Mouse (Mus musculus) forebrain, embryonic 14.5 days (tissue): Measurements from ENCODE around the gene Sox15. TPM values are rescaled to one million over a fixed set of nuclear protein-coding genes. Genes with fewer than 3 reads are reported as not detected.
A peak's percentile ranks its signal among the peaks of the same experiment; 100 is the strongest.
"Not testable (repeated sequence)": the region's sequence is repeated elsewhere in the genome, so short reads cannot be mapped to it uniquely, and the experiment has no call there.

ENCODE experiments used
- ATAC-seq: fragments of 200-750 bp; cut with Nextera tagmentation; 2 replicates; pipeline ENCODE4 v1.8.0; 2017; ENCODE audit warnings: mild to moderate bottlenecking, moderate library complexity
- DNase-seq: peaks from one replicate; pipeline ENCODE4 v3.0.0-alpha.2; 2015; ENCODE audit warnings: low spot score
- H3K27ac ChIP-seq: fragments of 300-500 bp; sonication (generic); 2 replicates; pipeline ENCODE4 v1.5.1; 2014; ENCODE audit warnings: low read depth, mild to moderate bottlenecking, control low read depth, low read length, moderate library complexity
- H3K27me3 ChIP-seq: fragments of 300-500 bp; sonication (generic); replicated peaks from 2 replicates; pipeline ENCODE4 v1.6.1; 2014; ENCODE audit warnings: low read length, control low read depth, mixed read lengths; ENCODE audit not compliant: control insufficient read depth, insufficient read depth
- H3K36me3 ChIP-seq: fragments of 300-500 bp; sonication (generic); 2 replicates; pipeline ENCODE4 v1.6.1; 2014; ENCODE audit warnings: low read length, control low read depth; ENCODE audit not compliant: control insufficient read depth, insufficient read depth
- H3K4me1 ChIP-seq: fragments of 300-500 bp; sonication (generic); 2 replicates; pipeline ENCODE4 v1.6.1; 2014; ENCODE audit warnings: antibody characterized with exemption, low read length, control low read depth; ENCODE audit not compliant: control insufficient read depth, insufficient read depth
- H3K4me2 ChIP-seq: fragments of 300-500 bp; sonication (generic); 2 replicates; pipeline ENCODE4 v1.6.1; 2014; ENCODE audit warnings: mild to moderate bottlenecking, control low read depth, low read length
- H3K4me3 ChIP-seq: fragments of 300-500 bp; sonication (generic); 2 replicates; pipeline ENCODE4 v1.5.1; 2014; ENCODE audit warnings: low read depth, low read length, control low read depth
- H3K9ac ChIP-seq: fragments of 300-500 bp; sonication (generic); 2 replicates; pipeline ENCODE4 v1.6.1; 2014; ENCODE audit warnings: mild to moderate bottlenecking, low read length, control low read depth, moderate library complexity
- H3K9me3 ChIP-seq: fragments of 300-500 bp; sonication (generic); replicated peaks from 2 replicates; pipeline ENCODE4 v1.6.1; 2016; ENCODE audit warnings: low read length, control low read depth, mixed read lengths; ENCODE audit not compliant: control insufficient read depth
- WGBS: fragments of 180-500 bp; shearing (Covaris S2); extraction: QIAGEN DNeasy Blood & Tissue Kit; methylation state at CpG from one replicate; pipeline ENCODE4 v1.1.7; 2014; 5-methylcytosine and 5-hydroxymethylcytosine counted together
- microRNA counts: library from miRNA; unstranded; fragments of <30 nt; microRNA quantifications from one replicate; lab custom pipeline; 2016
- microRNA-seq: library from miRNA; unstranded; fragments of <30 nt; microRNA quantifications from one replicate; pipeline ENCODE4, GENCODE M21; 2016
- polyA plus RNA-seq: library from polyadenylated mRNA; unstranded; fragments of >200 nt; fragmentation: Nextera tagmentation; extraction: Ambion mirVana; gene quantifications from 2 replicates; pipeline ENCODE4 v1.2.1, GENCODE M21; 2014

Gene Sox15
- polyA plus RNA-seq, 1 experiment from 2014 or later = not detected

- DNase-seq (no peak), ATAC-seq (no peak)
- Histone ChIP-seq H3K36me3 (no peaks in the 10 kb centered on the region), H3K27ac (no peak overlapping the region), H3K9me3 (no peaks in the 10 kb centered on the region), H3K4me1 (peaks cover 10% of the 10 kb centered on the region; the same call in 1 of the 2 replicates), H3K27me3 (no peaks in the 10 kb centered on the region), H3K4me3 (no peak overlapping the region), H3K9ac (no peak overlapping the region), H3K4me2 (no peak overlapping the region)
- 74% methylated on average over 5 of the region's 5 CpGs for WGBS
Measured at GRCm38 (mm10) chr11:69698574-69698973, 43.5 kb downstream of the Sox15 start.

GRCm38 (mm10) chr11:69699595-69699994, 44.5 kb downstream of the Sox15 start:
- no peaks in the 10 kb centered on the region for H3K27me3 ChIP-seq
- ATAC-seq = no peak
- no peak overlapping the region for H3K4me3 ChIP-seq
- no peaks in the 10 kb centered on the region for H3K9me3 ChIP-seq
- H3K27ac ChIP-seq = no peak overlapping the region
- DNase-seq = no peak
- H3K4me2 ChIP-seq = no peak overlapping the region
- no peaks in the 10 kb centered on the region for H3K36me3 ChIP-seq
- H3K9ac ChIP-seq = no peak overlapping the region
- WGBS = 84% methylated on average over 1 of the region's 1 CpGs
- H3K4me1 ChIP-seq = peaks cover 10% of the 10 kb centered on the region; the same call in 1 of the 2 replicates

GRCm38 (mm10) chr11:69702886-69703285, 47.8 kb downstream of the Sox15 start:
- H3K9ac ChIP-seq, H3K9me3 ChIP-seq, DNase-seq, H3K27me3 ChIP-seq, H3K4me3 ChIP-seq, H3K27ac ChIP-seq, H3K4me1 ChIP-seq, ATAC-seq, H3K36me3 ChIP-seq, H3K4me2 ChIP-seq: not testable (repeated sequence)
- WGBS = 93% methylated on average over 10 of the region's 10 CpGs

GRCm38 (mm10) chr11:69703381-69703780, 48.3 kb downstream of the Sox15 start:
- H3K4me1 ChIP-seq, H3K9me3 ChIP-seq, H3K4me3 ChIP-seq, ATAC-seq, H3K36me3 ChIP-seq, DNase-seq, H3K27me3 ChIP-seq, H3K27ac ChIP-seq, H3K9ac ChIP-seq, H3K4me2 ChIP-seq: not testable (repeated sequence)
- WGBS = 73% methylated on average over 2 of the region's 3 CpGs

GRCm38 (mm10) chr11:69703814-69704612, 48.9 kb downstream of the Sox15 start:
- Histone ChIP-seq H3K9ac (no peak overlapping the region), H3K36me3 (no peaks in the 10 kb centered on the region), H3K9me3 (no peaks in the 10 kb centered on the region), H3K27me3 (no peaks in the 10 kb centered on the region), H3K4me2 (no peak overlapping the region), H3K27ac (no peak overlapping the region), H3K4me3 (no peak overlapping the region), H3K4me1 (0 out of 2 replicates have a peak, but pooled peaks cover 2% of the 10 kb centered on the region)
- no peak for ATAC-seq
- DNase-seq = no peak
- WGBS = 67% methylated on average over 8 of the region's 8 CpGs

GRCm38 (mm10) chr11:69704613-69705010, 49.5 kb downstream of the Sox15 start:
- no peak overlapping the region for H3K4me2 ChIP-seq
- no peaks in the 10 kb centered on the region for H3K9me3 ChIP-seq
- ATAC-seq = no peak
- H3K4me1 ChIP-seq = 0 out of 2 replicates have a peak, but pooled peaks cover 2% of the 10 kb centered on the region
- H3K9ac ChIP-seq = no peak overlapping the region
- DNase-seq = no peak
- H3K4me3 ChIP-seq = no peak overlapping the region
- no peak overlapping the region for H3K27ac ChIP-seq
- no peaks in the 10 kb centered on the region for H3K27me3 ChIP-seq
- no peaks in the 10 kb centered on the region for H3K36me3 ChIP-seq
- 48% methylated on average over 2 of the region's 2 CpGs for WGBS

MicroRNAs encoded within 50 kb of the gene (microRNA counts, 519-probe panel; counts per million panel counts)
- microRNA mmu-miR-1934 (lab: Ali Mortazavi, UCI) = not detected
- 2,504 counts per million, percentile 14 among the panel's probes with 10 or more counts for microRNA mmu-miR-467f (lab: Ali Mortazavi, UCI)

Small RNAs within 50 kb of the gene (microRNA-seq; reads per million reads assigned to microRNA genes)
- 2.3 reads per million, percentile 13 among the genes with 10 or more reads in this experiment for gene Mir1934
- not detected for gene Mir467f

Other genes starting within 250 kb of the Sox15 start
- 28.7 and 38.2 TPM in 2 replicates for gene Kdm6b, start 241.6 kb upstream of the Sox15 start, polyA plus RNA-seq
- gene Dnah2, start 106.2 kb upstream of the Sox15 start, polyA plus RNA-seq = 2.7 and 3.8 TPM in 2 replicates
- 38.6 and 48.2 TPM in 2 replicates for gene Efnb3, start 95.1 kb upstream of the Sox15 start, polyA plus RNA-seq
- 24.6 and 29.3 TPM in 2 replicates for gene Wrap53, start 75.1 kb upstream of the Sox15 start, polyA plus RNA-seq
- gene Trp53, start 75.0 kb upstream of the Sox15 start, polyA plus RNA-seq = 111 and 113 TPM in 2 replicates
- 22.0 and 31.5 TPM in 2 replicates for gene Atp1b2, start 49.4 kb upstream of the Sox15 start, polyA plus RNA-seq
- gene Shbg, start 37.4 kb upstream of the Sox15 start, polyA plus RNA-seq = not detected in 2 replicates
- gene Sat2, start 33.3 kb upstream of the Sox15 start, polyA plus RNA-seq = 17.6 and 18.2 TPM in 2 replicates
- 34.2 and 35.0 TPM in 2 replicates for gene Fxr2, start 22.3 kb upstream of the Sox15 start, polyA plus RNA-seq
- gene Mpdu1, start 7.3 kb downstream of the Sox15 start, polyA plus RNA-seq = 72.9 and 83.0 TPM in 2 replicates
- gene Cd68, start 10.8 kb downstream of the Sox15 start, polyA plus RNA-seq = 8.2 and 9.6 TPM in 2 replicates
- 1,177 and 1,222 TPM in 2 replicates for gene Eif4a1, start 17.1 kb downstream of the Sox15 start, polyA plus RNA-seq
- gene Senp3, start 26.8 kb downstream of the Sox15 start, polyA plus RNA-seq = 81.8 and 88.2 TPM in 2 replicates
- 0.53 TPM in 1 of 2 replicates, not detected in the other for gene Tnfsf13, start 30.5 kb downstream of the Sox15 start, polyA plus RNA-seq
- 2.2 and 2.7 TPM in 2 replicates for gene Tnfsf12, start 40.5 kb downstream of the Sox15 start, polyA plus RNA-seq
- gene Tnfsfm13, start 40.8 kb downstream of the Sox15 start, polyA plus RNA-seq = 1.5 and 1.6 TPM in 2 replicates
- 21.1 and 21.3 TPM in 2 replicates for gene Polr2a, start 103.3 kb downstream of the Sox15 start, polyA plus RNA-seq
- gene Slc35g3, start 106.7 kb downstream of the Sox15 start, polyA plus RNA-seq = 0.56 TPM in 1 of 2 replicates, not detected in the other
- 2.1 and 2.8 TPM in 2 replicates for gene Zbtb4, start 110.6 kb downstream of the Sox15 start, polyA plus RNA-seq
- gene Chrnb1, start 140.6 kb downstream of the Sox15 start, polyA plus RNA-seq = 0.68 and 1.4 TPM in 2 replicates
- gene Fgf11, start 146.5 kb downstream of the Sox15 start, polyA plus RNA-seq = 2.9 and 3.0 TPM in 2 replicates
- 0.15 and 0.52 TPM in 2 replicates for gene Tmem102, start 150.3 kb downstream of the Sox15 start, polyA plus RNA-seq
- not detected in 2 replicates for gene Gm39566, start 160.0 kb downstream of the Sox15 start, polyA plus RNA-seq
- gene Spem2, start 163.2 kb downstream of the Sox15 start, polyA plus RNA-seq = not detected in 2 replicates
- gene Spem1, start 166.9 kb downstream of the Sox15 start, polyA plus RNA-seq = 0.39 TPM in 1 of 2 replicates, not detected in the other
- 15.7 and 18.4 TPM in 2 replicates for gene Nlgn2, start 182.5 kb downstream of the Sox15 start, polyA plus RNA-seq
- gene Tmem256, start 183.2 kb downstream of the Sox15 start, polyA plus RNA-seq = 307 and 386 TPM in 2 replicates
- gene Plscr3, start 191.1 kb downstream of the Sox15 start, polyA plus RNA-seq = 44.3 and 49.0 TPM in 2 replicates
- gene Tnk1, start 203.4 kb downstream of the Sox15 start, polyA plus RNA-seq = 0.32 TPM in 1 of 2 replicates, not detected in the other
- not detected in 2 replicates for gene Tmem95, start 222.7 kb downstream of the Sox15 start, polyA plus RNA-seq
- gene Kctd11, start 226.1 kb downstream of the Sox15 start, polyA plus RNA-seq = 1.1 and 1.2 TPM in 2 replicates
- gene Acap1, start 240.2 kb downstream of the Sox15 start, polyA plus RNA-seq = 0.10 and 0.17 TPM in 2 replicates
- 15.0 and 18.6 TPM in 2 replicates for gene 2810408A11Rik, start 245.7 kb downstream of the Sox15 start, polyA plus RNA-seq
- 16.7 and 23.8 TPM in 2 replicates for gene Neurl4, start 245.8 kb downstream of the Sox15 start, polyA plus RNA-seq